Mouse (Mus musculus) heart, postnatal 0 days (tissue): Measurements from ENCODE around the gene Slc16a9. TPM values are rescaled to one million over a fixed set of nuclear protein-coding genes. Genes with fewer than 3 reads are reported as not detected.
"Not testable (repeated sequence)": the region's sequence is repeated elsewhere in the genome, so short reads cannot be mapped to it uniquely, and the experiment has no call there.

ENCODE experiments used
- ATAC-seq: fragments of 200-750 bp; cut with Nextera tagmentation; 2 replicates; pipeline ENCODE4 v1.8.0; 2017; ENCODE audit warnings: low read depth, moderate number of reproducible peaks, moderate library complexity; ENCODE audit not compliant: insufficient read depth
- DNase-seq: peaks from one replicate; pipeline ENCODE4 v3.0.0-alpha.2; 2016; ENCODE audit warnings: low spot score
- H3K27ac ChIP-seq: fragments of 300-500 bp; sonication (generic); 2 replicates; pipeline ENCODE4 v1.5.1; 2014; ENCODE audit warnings: low read depth, mild to moderate bottlenecking
- H3K27me3 ChIP-seq: fragments of 300-500 bp; sonication (generic); 2 replicates; pipeline ENCODE4 v1.6.1; 2014; ENCODE audit warnings: low read length, mixed read lengths; ENCODE audit not compliant: control insufficient read depth, insufficient read depth
- H3K36me3 ChIP-seq: fragments of 300-500 bp; sonication (generic); replicated peaks from 2 replicates; pipeline ENCODE4 v1.6.1; 2014; ENCODE audit warnings: low read length, mixed read lengths; ENCODE audit not compliant: control insufficient read depth, insufficient read depth
- H3K4me1 ChIP-seq: fragments of 300-500 bp; sonication (generic); 2 replicates; pipeline ENCODE4 v1.6.1; 2014; ENCODE audit warnings: antibody characterized with exemption; ENCODE audit not compliant: control insufficient read depth, insufficient read depth
- H3K4me2 ChIP-seq: fragments of 300-500 bp; sonication (generic); 2 replicates; pipeline ENCODE4 v1.6.1; 2014; ENCODE audit warnings: low read depth, mild to moderate bottlenecking, low read length, moderate library complexity
- H3K4me3 ChIP-seq: fragments of 300-500 bp; sonication (generic); 2 replicates; pipeline ENCODE4 v1.5.1; 2014; ENCODE audit warnings: low read depth, low read length
- H3K9ac ChIP-seq: fragments of 300-500 bp; sonication (generic); replicated peaks from 2 replicates; pipeline ENCODE4 v1.6.1; 2014; ENCODE audit warnings: low read depth, low read length, mixed read lengths
- H3K9me3 ChIP-seq: fragments of 300-500 bp; sonication (generic); replicated peaks from 2 replicates; pipeline ENCODE4 v1.6.1; 2016; ENCODE audit warnings: low read length; ENCODE audit not compliant: control insufficient read depth
- CTCF ChIP-seq: IDR thresholded peaks from 2 replicates; pipeline ENCODE4 v1.5.1; 2016; ENCODE audit warnings: antibody characterized with exemption, control low read depth, low read depth
- EP300 ChIP-seq: IDR thresholded peaks from 2 replicates; pipeline ENCODE4 v1.6.1; 2016; ENCODE audit warnings: antibody characterized with exemption, low read depth
- WGBS: fragments of 180-500 bp; shearing (Covaris S2); extraction: QIAGEN DNeasy Blood & Tissue Kit; methylation state at CpG from one replicate; pipeline ENCODE4 v1.1.7; 2014; 5-methylcytosine and 5-hydroxymethylcytosine counted together
- polyA plus RNA-seq: library from polyadenylated mRNA; unstranded; fragments of >200 nt; fragmentation: Nextera tagmentation; extraction: Ambion mirVana; gene quantifications from 2 replicates; pipeline ENCODE4 v1.2.1, GENCODE M21; 2015
- total RNA-seq: library from RNA; depleted of rRNA; stranded (reverse); fragments of >200 nt; gene quantifications from 2 replicates; pipeline ENCODE4 v1.2.3, GENCODE M21; 2014; ENCODE audit warnings: low replicate concordance

Gene Slc16a9
- total and polyA plus RNA-seq, 2 experiments from 2014 or later = 0.86 to 1.6 TPM

DNA sequence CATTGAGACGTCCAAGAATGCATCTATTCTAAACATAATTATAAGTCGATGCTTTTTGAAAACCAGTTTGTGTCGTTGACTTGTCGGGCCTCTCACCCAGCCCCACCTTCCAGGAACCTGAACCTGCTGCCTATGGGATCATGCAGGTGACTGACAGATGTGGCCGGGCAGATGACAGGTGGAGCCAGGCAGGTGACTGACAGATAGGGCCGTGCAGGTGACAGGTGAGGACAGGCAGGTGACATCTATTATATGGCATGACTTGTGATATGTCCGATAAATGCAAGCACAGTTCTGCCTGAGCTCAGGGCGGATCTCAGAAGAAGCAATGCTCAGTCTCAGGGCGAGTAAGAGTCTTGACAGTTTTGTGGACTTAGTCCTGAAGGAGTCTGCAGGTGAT, 33.6 kb upstream of the Slc16a9 start:
- 81% methylated on average over 9 of the region's 9 CpGs for WGBS
- DNase-seq (no peak), ATAC-seq (no peak)
- Histone ChIP-seq H3K36me3 (no peaks in the 10 kb centered on the region), H3K4me3 (no peak overlapping the region), H3K4me2 (no peak overlapping the region), H3K4me1 (no peaks in the 10 kb centered on the region), H3K9ac (no peak overlapping the region), H3K9me3 (no peaks in the 10 kb centered on the region), H3K27me3 (no peaks in the 10 kb centered on the region), H3K27ac (no peak overlapping the region)
- TF ChIP-seq CTCF (no peak), EP300 (no peak)

DNA sequence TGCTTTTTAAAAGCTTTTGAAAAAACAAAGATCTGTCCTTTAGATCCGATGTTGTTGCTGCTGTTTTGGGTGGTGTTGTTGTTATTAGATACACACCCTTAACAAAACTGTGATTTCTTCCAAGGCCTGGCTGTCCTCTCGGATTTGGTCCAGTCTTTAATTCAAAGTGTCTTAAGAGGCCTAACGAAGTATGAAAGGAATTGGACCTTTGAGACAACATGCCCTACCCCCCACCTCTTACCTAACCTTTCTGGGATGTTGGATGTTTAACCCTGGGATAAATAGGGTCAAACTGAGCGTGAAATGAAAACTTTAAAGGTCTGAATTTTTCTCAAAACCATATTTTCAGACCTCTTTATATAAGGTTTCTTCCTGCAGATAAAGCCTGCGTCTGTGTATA, 23.9 kb upstream of the Slc16a9 start:
- Histone ChIP-seq H3K4me1 (no peaks in the 10 kb centered on the region), H3K27me3 (no peaks in the 10 kb centered on the region), H3K36me3 (no peaks in the 10 kb centered on the region), H3K27ac (no peak overlapping the region), H3K9ac (no peak overlapping the region), H3K4me3 (no peak overlapping the region), H3K4me2 (no peak overlapping the region), H3K9me3 (no peaks in the 10 kb centered on the region)
- ATAC-seq = no peak
- TF ChIP-seq EP300 = no peak
- TF ChIP-seq CTCF = no peak
- no peak for DNase-seq
- WGBS = 77% methylated on average over 5 of the region's 5 CpGs

DNA sequence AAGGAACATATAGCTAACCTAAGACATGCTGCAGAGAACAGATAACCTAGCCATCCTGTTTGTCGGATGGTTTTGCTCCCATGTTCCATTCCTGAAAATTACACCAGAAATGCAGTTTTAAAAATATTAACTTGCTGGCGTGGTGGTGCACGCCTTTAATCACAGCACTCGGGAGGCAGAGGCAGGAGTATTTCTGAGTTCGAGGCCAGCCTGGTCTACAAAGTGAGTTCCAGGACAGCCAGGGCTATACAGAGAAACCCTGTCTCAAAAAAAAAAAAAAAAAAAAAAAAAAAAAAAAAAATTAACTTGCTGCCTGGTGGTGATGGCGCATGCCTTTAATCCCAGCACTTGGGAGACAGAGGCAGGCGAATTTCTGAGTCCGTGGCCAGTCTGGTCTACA, 22.7 kb upstream of the Slc16a9 start:
- not testable (repeated sequence) for H3K4me3 ChIP-seq, H3K9me3 ChIP-seq, H3K27me3 ChIP-seq, ATAC-seq, H3K4me1 ChIP-seq, DNase-seq, H3K9ac ChIP-seq, H3K27ac ChIP-seq, H3K36me3 ChIP-seq, H3K4me2 ChIP-seq
- WGBS = 86% methylated on average over 8 of the region's 8 CpGs

DNA sequence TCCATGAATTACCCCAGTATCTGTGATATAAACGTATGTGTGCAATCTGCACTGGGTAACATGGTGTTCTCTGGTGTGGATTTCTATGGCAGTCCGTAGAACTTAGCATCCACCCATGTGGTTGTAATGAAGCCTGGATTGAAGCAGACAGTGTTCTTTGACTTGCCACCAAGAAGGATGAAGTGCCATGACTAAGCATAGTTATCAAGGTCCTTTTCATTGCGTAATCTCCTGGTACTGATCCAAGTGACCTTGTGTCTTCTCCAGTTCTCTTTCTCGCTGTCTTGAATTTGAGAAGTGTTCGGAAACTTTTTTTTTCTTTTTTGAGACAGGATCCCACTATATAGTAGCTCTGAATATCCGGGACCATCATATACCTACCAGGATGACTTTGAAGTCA, 20.3 kb upstream of the Slc16a9 start:
- no peaks in the 10 kb centered on the region for H3K9me3 ChIP-seq
- H3K9ac ChIP-seq = no peak overlapping the region
- DNase-seq = no peak
- no peak overlapping the region for H3K27ac ChIP-seq
- no peaks in the 10 kb centered on the region for H3K27me3 ChIP-seq
- no peaks in the 10 kb centered on the region for H3K36me3 ChIP-seq
- WGBS = 77% methylated on average over 6 of the region's 6 CpGs
- no peak for ATAC-seq
- no peak for TF ChIP-seq EP300
- TF ChIP-seq CTCF = no peak
- no peaks in the 10 kb centered on the region for H3K4me1 ChIP-seq
- H3K4me3 ChIP-seq = no peak overlapping the region
- H3K4me2 ChIP-seq = no peak overlapping the region

DNA sequence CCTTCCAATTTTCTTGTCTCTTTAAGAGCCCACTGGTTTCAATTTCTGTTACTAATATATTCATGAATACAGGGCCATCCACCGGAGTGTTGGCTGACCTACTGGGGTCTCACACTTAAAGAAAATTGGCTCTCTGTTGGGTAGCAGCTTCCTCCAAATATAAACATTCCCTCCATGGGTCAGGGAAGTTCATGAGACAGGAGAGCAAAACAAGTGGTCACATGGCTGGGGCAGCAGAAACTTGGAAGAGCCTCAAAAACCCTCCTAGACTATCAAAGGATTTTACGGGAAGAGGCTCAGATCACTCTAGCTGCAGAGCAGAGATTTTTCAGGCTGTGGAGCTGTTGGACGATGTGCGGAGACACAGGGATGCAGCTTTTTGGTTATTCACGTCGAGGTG, 19.1 kb upstream of the Slc16a9 start:
- DNase-seq = no peak
- Histone ChIP-seq H3K36me3 (no peaks in the 10 kb centered on the region), H3K9me3 (no peaks in the 10 kb centered on the region), H3K27ac (no peak overlapping the region), H3K4me2 (no peak overlapping the region), H3K4me3 (no peak overlapping the region), H3K9ac (no peak overlapping the region), H3K4me1 (no peaks in the 10 kb centered on the region), H3K27me3 (no peaks in the 10 kb centered on the region)
- no peak for ATAC-seq
- no peak for TF ChIP-seq EP300
- no peak for TF ChIP-seq CTCF
- WGBS = 58% methylated on average over 6 of the region's 6 CpGs

DNA sequence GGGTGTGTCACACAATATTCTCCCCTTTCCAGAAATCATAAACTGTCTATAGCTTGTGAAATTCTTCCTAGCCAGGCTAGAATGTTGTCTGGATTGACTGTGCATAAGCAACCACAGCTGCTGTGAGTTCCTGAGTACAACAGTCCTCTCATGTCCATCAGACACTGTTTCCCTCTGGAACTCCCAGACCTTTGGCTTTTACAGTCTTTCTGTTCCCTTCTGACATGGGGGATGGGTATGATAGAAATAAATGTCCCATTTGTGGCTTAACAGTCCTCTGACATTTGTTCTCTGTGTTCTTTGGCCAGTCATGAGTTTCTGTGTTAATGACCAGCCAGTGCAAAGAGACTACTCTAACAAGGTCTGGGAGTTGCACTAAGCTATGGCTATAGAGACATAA, 18.3 kb upstream of the Slc16a9 start:
- Histone ChIP-seq H3K27me3 (no peaks in the 10 kb centered on the region), H3K4me1 (no peaks in the 10 kb centered on the region), H3K4me2 (no peak overlapping the region), H3K9ac (no peak overlapping the region), H3K27ac (no peak overlapping the region), H3K36me3 (no peaks in the 10 kb centered on the region), H3K9me3 (no peaks in the 10 kb centered on the region), H3K4me3 (no peak overlapping the region)
- DNase-seq = no peak
- no peak for TF ChIP-seq EP300
- TF ChIP-seq CTCF = no peak
- no peak for ATAC-seq
